Mouse (Mus musculus): ENCODE measurements around the gene Rfx8.

Rfx8 gene

DNA sequence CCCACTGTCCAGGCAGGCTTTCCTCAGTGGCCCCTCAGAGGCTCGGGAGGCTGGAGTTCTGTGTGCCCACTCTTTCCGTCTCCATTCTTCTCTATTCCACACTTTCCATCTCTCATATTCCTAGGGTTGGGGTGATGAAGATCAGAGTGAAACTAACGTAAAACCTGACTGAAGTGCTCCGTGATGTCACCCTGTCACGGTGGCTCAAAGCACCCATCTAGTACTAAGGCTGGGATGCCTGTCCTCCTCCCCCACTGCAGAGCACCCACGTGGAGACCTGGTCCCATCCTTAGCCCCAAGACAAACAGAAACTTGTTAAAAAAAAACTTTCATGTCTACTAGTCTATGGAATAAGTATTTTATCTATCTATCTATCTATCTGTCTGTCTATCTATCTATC is 14.1 kb upstream of the Rfx8 start:
- no peak for DNase-seq (ENCODE audit: low spot score)

DNA sequence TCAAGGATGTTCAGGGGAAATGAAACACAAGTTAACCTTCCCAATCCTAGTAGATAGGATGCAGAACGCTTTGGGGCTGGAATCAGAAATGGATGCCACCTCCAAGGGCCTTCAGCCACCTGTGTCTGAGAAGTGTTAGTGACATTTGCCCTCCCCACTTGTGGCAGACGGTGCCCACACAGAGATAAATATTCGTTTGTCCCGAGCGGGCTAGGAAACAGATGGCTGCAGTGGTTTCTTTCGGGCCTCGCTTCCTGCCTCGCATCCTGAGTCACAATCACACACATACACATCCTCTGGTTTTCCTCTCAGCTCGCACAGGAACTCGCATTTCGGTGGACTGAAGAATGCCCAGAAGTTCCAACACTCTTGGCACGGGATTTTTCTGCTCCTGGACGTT is 13.5 kb upstream of the Rfx8 start:
- no peak for DNase-seq (ENCODE audit: low spot score)

DNA sequence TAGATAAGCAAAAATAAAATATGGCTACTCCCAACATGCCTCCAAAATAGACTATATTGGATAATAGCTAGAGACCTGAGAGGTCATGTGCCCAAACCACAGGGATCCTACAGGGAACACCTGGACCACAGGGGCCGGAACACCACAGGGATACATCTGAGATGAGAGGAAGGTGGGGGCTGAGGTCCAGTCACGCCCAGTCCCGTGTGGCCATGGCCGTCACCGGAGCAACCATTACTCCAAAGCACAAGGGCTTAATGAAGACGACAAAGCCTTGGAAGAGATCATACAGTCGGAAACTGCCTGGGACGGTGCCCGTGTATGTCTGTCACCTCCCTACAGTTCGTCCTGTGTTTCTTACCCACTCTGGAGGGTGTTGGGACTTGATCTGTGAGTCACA is 13.1 kb upstream of the Rfx8 start:
- no peak for DNase-seq (ENCODE audit: low spot score)

DNA sequence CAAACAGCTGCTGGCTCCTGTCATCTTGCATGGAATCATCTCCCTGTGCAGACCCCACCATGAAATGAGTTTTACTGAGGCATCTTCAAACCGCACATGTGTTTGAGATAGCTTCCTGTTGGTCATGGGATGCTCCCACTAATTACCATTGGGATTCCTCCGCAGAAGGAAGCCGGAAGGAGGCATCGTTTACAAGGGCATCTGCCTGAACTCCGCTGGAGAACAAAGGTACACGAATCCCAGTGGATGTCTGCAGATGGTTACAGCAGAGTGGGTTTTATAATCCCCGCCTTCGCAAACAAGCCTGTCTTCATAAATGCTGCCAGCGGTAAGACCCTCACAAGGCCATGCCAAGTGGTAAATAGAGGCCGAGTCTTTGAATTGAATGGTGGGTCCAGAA is 11.3 kb upstream of the Rfx8 start:
- no peak for DNase-seq (ENCODE audit: low spot score)

DNA sequence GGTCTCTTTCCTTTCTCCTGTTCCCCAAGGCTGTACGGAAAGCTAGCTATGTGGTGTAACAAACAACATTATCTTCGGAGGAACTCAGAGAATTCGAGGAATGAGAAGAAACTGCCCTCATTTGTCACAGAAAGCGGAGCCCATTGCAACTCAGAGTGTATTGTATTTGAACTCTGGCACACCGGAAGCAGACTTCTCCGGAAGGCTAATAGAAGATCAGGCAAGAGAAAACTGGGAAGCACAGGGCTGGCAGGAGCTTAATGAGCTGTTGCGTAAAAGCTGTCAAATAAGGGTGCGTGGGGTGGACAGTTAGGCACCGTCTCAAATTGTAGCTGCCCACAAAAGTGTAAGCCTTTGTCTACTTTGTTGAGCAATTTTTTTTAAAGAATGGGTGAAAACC is 10.7 kb upstream of the Rfx8 start:
- no peak for DNase-seq (ENCODE audit: low spot score)

DNA sequence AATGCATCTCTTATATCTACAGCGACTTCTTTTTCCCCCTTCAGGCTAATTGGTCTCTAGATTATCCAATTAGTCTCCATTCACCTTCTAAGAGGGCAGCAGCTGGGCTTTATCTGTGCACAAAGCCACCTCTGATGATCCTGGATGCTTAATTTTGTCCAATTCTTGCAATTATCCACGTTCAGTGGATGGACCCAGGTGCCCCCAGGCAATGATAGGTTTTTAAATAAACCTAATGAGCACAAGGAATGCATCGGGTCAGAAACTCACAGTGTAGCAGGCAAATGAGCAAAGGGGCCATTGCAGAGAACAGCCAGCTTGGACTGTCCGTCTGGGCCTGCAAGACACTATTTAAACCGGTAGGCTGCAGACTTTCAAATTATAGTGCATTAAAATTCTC is 10.1 kb upstream of the Rfx8 start:
- no peak for DNase-seq (ENCODE audit: low spot score)

DNA sequence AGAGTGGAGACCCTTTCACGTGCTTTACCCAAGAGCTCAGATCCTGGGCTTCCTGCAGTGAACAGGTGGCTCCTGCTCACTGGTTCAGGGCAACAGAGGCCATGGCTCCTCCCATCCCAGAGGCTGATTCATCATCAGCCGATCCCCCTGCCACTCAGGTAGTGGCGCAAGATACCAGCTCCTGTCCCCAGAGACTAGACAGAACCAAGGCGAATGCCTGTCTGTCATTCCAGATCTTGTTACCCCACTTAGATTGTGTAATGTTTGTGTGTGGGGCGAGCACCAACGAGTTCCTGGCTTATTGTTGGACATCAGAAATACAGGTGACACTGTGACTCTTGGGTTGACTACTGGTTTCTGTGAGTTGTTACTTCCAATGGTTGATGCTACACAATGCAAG is 9.1 kb upstream of the Rfx8 start:
- DNase-seq (ENCODE audit: low spot score): no peak

DNA sequence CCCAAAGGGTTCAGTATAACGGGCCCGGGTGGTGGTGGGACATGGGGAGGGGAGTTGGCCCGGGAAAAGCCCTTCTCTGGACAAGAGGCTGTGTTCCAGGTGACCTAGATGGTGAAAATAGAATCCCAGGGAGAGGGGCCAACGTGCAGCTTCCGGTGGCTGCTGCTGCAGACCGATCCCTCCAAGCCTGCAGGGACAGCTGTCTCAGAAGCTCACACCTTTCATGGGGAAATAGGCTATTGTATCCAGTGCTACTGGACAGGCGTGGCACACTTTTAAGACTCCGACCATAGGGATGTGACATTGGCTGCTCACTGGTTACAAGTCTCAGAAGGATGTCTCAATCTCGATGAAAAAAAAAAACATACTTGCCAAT is 542 bp upstream of the Rfx8 start:
- no peak for DNase-seq (ENCODE audit: low spot score)

DNA sequence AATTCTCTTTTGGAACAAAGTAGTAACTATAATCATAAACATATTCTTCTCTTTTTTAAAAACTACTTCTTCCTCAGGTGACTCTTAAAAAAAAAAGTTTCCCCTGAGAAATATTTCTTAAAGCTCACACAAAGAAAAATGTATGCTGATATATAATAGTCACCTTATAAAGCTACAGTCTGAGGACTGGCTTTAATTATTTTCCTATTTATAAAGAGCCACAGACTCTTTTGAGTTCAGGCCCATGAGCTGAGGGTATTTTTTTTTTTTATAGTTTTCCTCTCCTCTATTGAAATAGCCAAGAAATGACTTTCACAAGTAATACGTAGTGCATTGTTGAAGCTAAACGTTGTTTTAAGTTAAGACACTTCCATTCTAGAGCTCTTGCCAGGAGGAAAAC is 611 bp downstream of the Rfx8 start:
- no peak for DNase-seq (ENCODE audit: low spot score)

DNA sequence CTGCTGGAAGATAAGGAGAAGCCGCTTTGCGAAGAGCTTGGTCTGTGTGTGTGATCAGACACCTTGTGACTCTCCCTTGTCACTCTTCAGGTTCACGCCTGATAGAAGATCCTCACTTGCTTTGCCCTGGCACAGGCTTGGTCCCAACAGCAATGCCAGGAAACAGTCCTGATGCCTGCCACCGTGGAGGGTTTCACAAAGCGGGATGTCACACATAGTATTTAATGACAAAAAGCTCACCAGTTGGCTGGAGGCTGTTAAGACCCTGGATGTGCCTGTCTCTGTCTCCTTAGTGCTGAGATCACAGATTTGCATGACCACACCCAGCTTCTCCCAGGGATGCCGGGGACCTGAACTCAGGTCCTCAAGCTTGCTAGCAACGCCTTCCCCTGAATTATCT is 5.2 kb downstream of the Rfx8 start:
- DNase-seq (ENCODE audit: low spot score): no peak

DNA sequence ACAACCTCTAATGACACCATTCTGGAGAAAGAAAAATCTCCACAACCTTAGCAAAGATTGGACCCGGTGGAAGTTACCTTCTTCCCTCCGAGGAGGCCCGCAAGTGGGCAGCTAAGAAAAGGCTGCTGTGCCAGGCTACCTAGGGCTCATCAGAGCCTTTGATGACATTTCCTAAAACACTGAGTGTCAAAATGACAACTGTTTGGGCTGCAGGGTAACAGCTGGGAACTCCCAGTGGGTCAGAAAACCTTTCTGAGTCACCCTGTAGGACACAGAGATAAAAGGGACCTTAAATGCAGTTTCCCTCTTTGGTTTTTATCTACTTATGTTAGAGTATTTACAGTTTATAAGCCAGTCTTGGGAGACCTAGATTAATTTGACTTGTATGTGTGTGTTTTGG is 6.1 kb downstream of the Rfx8 start:
- DNase-seq (ENCODE audit: low spot score): no peak

DNA sequence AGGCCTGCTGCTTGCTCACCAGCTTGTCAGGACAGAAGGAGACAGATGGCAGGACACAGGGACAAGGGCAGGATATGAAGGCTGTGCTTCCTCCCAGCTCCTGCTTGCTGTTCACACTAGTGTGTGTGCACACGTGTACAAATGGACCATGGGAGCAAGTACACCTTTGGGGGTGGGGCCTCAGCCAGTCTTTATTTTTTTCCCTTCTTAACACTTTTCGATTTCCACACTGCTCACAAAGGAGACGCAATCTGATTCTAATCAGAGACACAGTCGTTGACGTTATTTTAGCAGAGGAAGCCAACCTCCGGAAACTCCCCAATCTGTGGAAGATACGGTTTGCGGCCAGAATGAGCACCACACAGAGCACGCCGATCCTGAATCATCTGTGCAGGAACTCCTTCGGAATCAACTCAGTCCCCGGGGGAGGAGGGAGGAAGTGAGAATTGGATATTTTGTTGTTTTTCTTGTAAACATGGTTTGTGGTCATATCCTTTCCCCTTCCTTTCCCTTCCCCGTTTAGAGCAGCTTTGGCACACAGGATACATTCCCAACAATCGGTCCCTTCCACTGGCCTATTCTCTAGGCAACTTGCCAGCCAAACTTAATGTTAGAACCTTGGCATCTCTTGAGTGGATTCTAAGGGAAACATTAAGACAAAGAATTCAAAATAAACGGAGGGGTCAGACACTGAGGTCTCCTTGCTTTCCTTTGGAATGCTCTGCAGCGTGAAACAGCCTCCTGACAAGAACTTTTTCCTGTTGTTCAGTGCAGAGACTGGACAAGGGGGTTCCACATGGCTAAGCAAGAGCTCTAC is 6.7 kb downstream of the Rfx8 start:
- no peak for DNase-seq (ENCODE audit: low spot score)

DNA sequence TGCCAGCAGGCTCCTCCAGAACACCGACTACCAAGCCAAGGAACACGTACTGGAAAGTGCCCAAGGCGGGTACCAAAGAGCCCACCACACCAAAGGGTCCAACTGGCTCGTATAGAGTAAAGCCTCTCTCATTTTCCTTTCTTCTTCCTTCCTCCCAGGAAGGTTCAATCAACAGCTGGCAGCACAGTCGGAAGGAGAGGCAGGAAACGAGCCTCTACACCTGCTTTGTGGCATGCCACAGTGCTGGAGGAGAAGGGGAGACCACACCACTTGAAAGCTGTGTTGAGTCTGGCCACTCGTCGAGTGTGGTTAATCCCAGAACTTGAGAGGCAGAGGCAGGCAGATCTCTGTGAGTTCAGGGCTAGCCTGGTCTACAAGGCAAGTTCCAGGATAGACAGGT is 7.5 kb downstream of the Rfx8 start:
- DNase-seq (ENCODE audit: low spot score): no peak

DNA sequence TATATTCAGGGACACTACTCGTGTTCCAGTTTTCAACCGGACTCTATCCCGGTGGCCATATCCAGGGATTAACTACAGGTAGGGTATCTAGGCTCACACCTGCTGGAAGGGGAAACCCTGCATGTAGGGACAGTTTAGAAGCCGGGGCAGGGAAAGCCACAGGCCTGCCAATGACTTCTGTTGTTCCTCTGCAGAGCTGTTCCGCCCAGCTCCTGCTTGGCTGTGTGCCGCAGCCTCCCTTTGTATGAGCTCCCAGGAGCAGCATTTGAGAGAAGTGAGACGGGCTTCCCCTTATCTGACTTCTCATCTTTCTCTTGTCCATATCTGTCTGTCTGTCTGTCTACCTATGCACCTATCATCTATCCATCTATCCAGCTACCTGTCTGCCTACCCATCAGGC is 8.5 kb downstream of the Rfx8 start:
- no peak for DNase-seq (ENCODE audit: low spot score)

DNA sequence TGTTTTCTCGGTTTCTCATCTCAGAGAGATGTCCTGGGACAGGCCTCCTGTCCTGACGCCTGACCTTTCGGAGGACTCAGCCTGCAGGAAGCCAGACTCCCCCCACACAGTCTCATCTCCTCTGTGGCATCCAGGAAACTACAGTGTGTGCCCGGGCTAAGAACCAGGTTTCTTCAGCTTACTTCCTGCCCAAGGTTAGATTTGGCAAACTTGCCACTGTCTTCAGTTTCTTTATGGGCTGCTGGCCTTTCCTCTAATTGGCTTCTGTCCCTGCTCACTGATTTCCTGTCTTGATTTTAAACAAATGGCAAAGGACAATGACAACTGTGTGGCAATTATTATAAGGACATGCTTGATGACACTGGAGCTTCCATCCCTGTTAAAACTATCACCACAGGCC is 10.2 kb downstream of the Rfx8 start:
- DNase-seq (ENCODE audit: low spot score): no peak

DNA sequence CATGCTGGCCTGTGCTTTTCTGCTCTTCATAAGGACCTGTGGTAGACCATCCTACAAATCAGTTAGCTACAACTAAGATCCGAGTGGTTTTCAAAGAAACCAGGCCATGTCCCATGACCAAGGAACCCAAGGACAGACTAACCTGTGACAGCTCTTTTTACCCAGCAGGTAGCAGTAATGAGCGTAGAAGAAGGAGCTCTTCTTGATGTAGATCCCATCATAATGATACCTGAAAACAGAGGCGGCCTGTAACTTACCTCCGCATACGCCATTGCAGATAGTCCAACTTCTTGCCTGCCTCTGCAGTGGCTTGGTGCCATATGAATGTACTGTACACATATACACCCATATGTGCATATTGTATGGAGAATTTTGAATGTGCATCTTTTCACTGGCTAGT is 10.8 kb downstream of the Rfx8 start:
- DNase-seq (ENCODE audit: low spot score): no peak

DNA sequence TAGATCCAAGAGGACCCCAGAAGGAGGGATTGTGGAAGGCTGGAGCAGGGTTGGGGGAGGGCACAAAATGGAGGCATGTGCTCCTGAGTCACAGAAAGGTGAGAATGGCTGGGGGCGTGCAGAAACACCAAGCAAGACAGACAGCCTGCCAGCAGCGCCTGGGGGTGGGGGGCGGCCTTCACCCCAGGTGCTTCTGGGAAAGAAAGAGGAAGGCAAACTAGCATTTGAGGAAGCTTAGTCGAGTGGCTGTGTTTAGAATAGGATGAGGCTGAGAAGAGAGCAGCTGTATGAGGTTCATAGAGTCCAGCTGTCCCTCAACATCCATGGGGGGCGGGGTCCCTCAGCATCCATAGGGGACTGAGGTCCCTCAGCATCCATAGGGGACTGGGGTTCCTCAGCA is 12.0 kb downstream of the Rfx8 start:
- DNase-seq (ENCODE audit: low spot score): no peak

DNA sequence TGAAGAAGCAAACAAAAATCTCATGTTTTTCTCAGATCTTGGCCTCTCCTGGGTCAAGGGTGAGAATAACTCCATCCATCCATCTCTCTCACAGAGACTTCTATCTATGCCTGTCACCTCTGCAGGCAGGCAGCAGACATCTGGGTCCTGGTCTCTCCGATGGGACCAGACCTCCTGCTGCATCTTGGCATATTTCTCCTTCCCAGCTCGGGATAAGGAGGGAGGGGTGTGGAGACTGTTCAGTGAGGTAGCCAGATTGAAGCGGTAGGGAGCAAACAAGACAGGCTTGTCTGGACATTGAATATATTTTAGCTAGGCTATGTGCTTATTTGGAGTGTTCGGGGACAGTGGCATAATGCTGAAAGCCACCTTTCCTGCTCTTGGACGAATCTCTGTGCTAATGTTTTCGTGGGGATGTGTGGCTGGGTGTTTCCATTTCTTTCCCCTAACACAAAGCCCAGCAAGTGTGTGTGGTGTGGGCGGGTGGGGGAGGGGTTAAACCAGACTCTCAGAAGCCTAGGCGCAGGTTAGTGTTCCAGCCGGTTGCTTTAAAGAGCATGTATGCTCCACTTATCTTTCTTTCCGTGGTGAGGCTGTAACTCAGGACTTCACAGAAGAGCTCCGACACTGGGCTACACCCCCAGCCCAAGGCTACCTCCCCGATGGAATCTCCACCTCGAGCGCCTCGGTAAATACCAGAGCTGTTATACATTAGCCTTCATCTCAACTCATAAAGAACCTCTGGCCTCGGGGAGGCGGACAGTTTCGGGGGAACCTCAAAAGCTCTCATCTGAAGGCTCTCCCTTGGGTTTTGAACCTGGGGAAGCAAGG is 18.4 kb downstream of the Rfx8 start:
- DNase-seq (ENCODE audit: low spot score): no peak

DNA sequence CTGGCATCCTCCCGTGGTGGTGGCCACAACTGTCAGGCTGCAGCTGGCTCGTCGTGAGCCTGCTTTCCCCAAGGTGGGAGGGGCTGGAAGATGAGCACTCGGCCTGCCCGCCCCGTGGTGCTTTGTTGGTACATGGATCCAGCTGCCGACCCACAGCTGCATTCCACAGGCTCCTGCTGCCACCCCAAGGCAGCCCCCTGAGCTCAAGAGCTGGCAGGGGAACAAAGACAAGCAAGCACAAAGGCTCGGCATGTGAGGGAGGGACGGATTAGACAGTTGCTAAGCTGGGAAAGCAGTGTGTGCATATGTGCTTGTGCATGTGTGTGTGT is 19.6 kb downstream of the Rfx8 start:
- DNase-seq (ENCODE audit: low spot score): no peak

DNA sequence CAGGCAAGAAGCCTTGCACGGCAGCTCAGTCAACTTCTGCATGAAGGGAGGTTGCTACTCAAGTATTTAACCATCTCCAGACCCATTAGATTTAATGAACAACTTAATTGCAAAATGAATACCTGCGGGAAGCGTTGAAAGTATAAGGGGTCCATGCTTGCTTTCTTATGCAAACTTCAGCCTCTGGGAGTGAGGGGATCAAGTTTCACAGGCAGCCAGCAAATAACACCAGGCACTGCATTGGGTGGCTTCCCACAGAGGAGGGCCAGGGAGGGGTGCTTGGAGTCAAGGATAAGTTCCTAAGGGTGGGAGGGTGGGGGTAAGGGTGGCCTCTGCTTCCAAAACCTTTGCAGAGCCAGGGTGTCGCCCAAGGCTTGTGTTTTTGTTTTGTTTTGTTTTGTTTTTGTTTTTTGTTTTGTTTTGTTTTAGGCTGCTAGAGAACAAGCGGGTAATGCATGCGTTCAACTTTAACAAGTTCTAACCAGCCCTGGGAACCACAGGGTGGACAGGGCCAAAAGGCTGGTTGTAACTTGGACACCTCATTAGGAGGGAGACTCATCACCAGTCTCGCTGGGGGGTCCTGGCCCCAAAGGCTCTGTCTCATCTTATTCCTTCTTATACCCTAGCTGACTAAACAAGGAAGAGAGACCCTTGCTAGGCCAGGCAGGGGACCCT is 20.1 kb downstream of the Rfx8 start:
- DNase-seq (ENCODE audit: low spot score): no peak

DNA sequence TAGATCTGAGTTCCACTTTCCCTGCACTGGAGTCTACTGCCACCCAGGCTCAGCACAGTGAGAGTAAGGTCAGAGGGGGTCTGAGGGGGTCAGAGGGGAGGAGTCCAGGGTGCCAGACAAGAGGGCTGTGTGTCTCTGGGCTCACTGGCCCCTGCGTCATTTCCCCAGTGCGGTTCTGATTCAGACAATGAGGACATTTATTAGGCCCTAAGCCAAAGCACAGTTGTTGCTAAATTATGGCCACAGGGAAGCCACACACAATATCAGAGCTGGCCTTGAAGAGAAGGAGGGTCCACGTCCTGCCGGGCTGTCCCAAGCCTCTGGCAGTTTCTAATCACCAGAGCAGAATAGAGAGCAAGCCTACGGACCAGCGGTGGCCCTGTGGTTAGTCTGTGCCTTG is 22.3 kb downstream of the Rfx8 start:
- DNase-seq (ENCODE audit: low spot score): no peak

DNA sequence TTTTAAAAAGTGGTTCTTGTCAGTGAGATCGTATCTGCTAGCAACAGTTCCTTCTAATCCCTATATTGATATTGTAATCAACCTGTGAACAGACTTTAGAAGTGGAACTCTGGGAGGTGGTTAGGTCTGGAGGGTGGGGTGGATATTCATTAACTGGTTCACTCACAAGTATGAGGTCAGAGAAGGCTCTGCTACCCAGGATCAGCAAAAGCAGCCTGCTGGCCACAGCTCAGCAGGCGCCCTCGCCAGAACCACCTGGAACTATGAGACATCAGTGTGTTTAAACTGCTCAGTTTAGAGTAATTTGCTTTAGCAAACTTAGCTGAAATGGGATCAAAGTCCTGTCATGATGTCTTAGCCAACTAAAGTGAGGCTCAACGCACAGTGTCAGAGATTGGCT is 25.6 kb downstream of the Rfx8 start:
- DNase-seq (ENCODE audit: low spot score): no peak

DNA sequence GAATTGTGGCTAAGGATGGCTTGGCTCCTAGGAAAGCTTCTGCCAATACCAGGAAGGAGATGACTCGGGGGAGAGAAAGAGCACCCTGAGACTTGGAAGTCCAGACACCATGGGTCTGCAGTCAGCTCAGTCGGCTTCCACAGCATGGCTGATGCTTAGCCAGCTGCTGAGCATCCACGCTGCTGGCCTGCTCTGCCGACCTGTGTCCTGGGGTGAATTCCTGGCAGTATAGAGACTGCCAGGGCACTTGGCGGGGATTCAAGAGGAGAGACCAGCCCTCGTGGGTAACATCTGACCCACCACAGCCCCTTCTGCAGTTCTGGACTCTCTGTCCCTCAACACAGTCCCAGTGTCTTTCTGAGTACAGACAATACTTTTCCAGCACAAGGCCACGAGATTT is 26.0 kb downstream of the Rfx8 start:
- DNase-seq (ENCODE audit: low spot score): no peak
